Mouse (Mus musculus): ENCODE measurements around the gene Vmn1r12. TPM values are rescaled to one million over a fixed set of nuclear protein-coding genes. Genes with fewer than 3 reads are reported as not detected.

The Vmn1r12 gene
- not detected in 2 replicates for polyA plus RNA-seq (2012; rRNA removed)

DNA sequence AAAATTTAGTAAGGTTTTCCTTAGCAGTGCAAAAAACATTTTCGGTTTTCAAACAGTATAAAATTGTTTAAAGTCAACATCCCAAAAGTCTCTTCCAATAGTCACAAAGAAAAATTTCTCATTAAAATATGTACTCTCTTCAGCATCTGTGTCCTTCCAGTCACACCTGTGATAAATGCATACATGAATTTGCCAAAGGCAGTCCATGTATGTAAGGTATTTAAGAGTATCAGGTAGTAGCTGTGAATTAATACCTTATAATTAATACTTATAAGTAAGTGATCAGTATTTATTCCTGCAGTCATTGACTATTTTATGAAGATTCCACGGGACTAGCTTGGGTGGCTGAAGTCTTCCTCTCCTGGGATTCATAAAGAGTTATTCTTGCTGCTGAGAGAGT, at the start of gene Vmn1r12:
Vmn1r12 (plus strand) TSS at position 301 of the 400 bp plus-strand sequence.

DNA sequence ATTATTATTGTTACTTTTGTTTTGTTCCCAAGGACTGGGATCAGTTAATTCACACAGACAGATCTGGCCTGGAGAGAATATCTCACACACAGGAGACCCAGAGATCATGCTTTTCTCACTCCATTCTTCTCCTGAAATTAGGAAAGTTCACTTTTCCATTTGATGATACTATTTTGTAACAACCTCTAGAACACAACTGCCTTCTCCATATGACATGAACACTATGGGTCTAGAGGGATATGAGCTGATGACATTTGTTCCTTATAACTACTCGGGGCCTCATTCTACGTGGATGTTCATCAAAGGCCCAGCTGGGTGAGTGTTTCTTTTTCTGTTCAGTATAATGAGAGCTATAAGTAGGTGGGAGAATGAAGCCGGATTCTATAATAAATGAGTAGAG, 47.6 kb upstream of the Vmn1r12 start, which contains the start of gene Vmn1r10:
Vmn1r10 (plus strand) TSS at position 301 of the 400 bp plus-strand sequence.

DNA sequence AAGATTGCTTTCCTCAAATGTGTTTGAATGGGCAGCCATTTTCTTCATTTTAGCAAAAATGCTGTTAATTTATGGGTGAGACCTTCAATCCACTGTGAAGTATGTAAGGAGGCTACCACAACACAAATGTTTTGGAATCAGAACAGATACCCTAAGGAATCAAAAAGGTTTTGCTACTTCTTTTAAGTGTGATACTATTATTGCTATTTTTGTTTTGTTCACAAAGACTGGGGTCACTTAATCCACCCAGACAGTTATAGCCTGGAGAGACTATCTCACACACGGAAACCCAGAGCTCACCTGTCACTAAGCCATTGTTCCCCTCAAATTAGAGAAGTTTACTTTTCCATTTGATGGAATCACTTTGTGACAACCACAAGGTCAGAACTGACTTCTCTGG, 23.6 kb upstream of the Vmn1r12 start, which contains the start of gene Vmn1r11:
Vmn1r11 (plus strand) TSS at position 301 of the 400 bp plus-strand sequence.

DNA sequence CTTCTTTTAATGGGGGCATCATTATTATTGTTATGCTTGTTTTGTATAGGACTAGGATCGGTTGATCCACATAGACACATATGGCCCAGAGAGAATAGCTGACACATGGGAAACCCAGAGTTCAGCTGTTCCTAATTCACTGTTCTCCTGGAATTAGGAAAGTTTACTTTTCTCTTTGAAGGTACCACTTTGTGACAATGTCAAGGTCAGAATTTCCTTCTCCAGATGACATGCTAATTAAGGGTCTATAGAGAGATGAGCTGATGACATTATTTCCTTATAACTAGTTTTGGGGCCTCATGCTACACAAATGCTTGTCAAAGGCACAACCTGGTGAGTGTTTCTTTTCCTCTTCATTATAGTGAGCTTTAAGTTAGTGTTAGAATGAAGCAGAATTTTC, 46.3 kb downstream of the Vmn1r12 start, which contains the start of gene Vmn1r13:
Vmn1r13 (plus strand) TSS at position 301 of the 400 bp plus-strand sequence.

Other genes with a start within 250 kb of the Vmn1r12 start
- gene Nt5c3, start 233.0 kb upstream of the Vmn1r12 start, polyA plus RNA-seq (2012; rRNA removed), result 8.4 and 8.7 TPM in 2 replicates
- not detected in 2 replicates for gene Vmn1r4, start 232.9 kb upstream of the Vmn1r12 start, polyA plus RNA-seq (2012; rRNA removed)
- not detected in 2 replicates for gene Vmn1r5, start 186.6 kb upstream of the Vmn1r12 start, polyA plus RNA-seq (2012; rRNA removed)
- not detected in 2 replicates for gene Vmn1r6, start 159.7 kb upstream of the Vmn1r12 start, polyA plus RNA-seq (2012; rRNA removed)
- not detected in 2 replicates for gene Vmn1r7, start 131.6 kb upstream of the Vmn1r12 start, polyA plus RNA-seq (2012; rRNA removed)
- gene Vmn1r8, start 124.6 kb upstream of the Vmn1r12 start, polyA plus RNA-seq (2012; rRNA removed), result not detected in 2 replicates
- not detected in 2 replicates for gene Vmn1r9, start 90.1 kb upstream of the Vmn1r12 start, polyA plus RNA-seq (2012; rRNA removed)
- not detected in 2 replicates for gene Vmn1r10, start 47.5 kb upstream of the Vmn1r12 start, polyA plus RNA-seq (2012; rRNA removed)
- gene Vmn1r11, start 23.5 kb upstream of the Vmn1r12 start, polyA plus RNA-seq (2012; rRNA removed), result not detected in 2 replicates
- not detected in 2 replicates for gene Vmn1r13, start 46.4 kb downstream of the Vmn1r12 start, polyA plus RNA-seq (2012; rRNA removed)
- gene Vmn1r14, start 74.8 kb downstream of the Vmn1r12 start, polyA plus RNA-seq (2012; rRNA removed), result not detected in 2 replicates
- gene Vmn1r15, start 101.0 kb downstream of the Vmn1r12 start, polyA plus RNA-seq (2012; rRNA removed), result not detected in 2 replicates
- not detected in 2 replicates for gene Vmn1r16, start 172.6 kb downstream of the Vmn1r12 start, polyA plus RNA-seq (2012; rRNA removed)
- gene Vmn1r17, start 206.8 kb downstream of the Vmn1r12 start, polyA plus RNA-seq (2012; rRNA removed), result not detected in 2 replicates
- not detected in 2 replicates for gene Vmn1r18, start 238.9 kb downstream of the Vmn1r12 start, polyA plus RNA-seq (2012; rRNA removed)
- not detected in 2 replicates for gene Vmn1r19, start 246.9 kb downstream of the Vmn1r12 start, polyA plus RNA-seq (2012; rRNA removed)